Mouse (Mus musculus) embryonic facial prominence, embryonic 15.5 days (tissue): ENCODE data around the gene Brsk1. TPM values are rescaled to one million over a fixed set of nuclear protein-coding genes. Genes with fewer than 3 reads are reported as not detected.

Source experiments
- ATAC-seq: fragments of 200-750 bp; cut with Nextera tagmentation; 2 replicates; pipeline ENCODE4 v1.8.0; 2017; ENCODE audit warnings: low read depth, moderate TSS enrichment; ENCODE audit not compliant: insufficient number of reproducible peaks, low FRiP score, low TSS enrichment
- H3K27ac ChIP-seq: fragments of 300-500 bp; sonication (generic); replicated peaks from 2 replicates; pipeline ENCODE4 v1.5.1; 2015; ENCODE audit warnings: mild to moderate bottlenecking, inconsistent platforms
- H3K27me3 ChIP-seq: fragments of 300-500 bp; sonication (generic); 2 replicates; pipeline ENCODE4 v1.6.1; 2015; ENCODE audit warnings: inconsistent platforms
- H3K36me3 ChIP-seq: fragments of 300-500 bp; sonication (generic); 2 replicates; pipeline ENCODE4 v1.6.1; 2015; ENCODE audit warnings: mild to moderate bottlenecking, inconsistent platforms
- H3K4me1 ChIP-seq: fragments of 300-500 bp; sonication (generic); 2 replicates; pipeline ENCODE4 v1.6.1; 2015; ENCODE audit warnings: inconsistent platforms
- H3K4me2 ChIP-seq: fragments of 300-500 bp; sonication (generic); replicated peaks from 2 replicates; pipeline ENCODE4 v1.6.1; 2015; ENCODE audit warnings: mild to moderate bottlenecking, inconsistent platforms
- H3K4me3 ChIP-seq: fragments of 300-500 bp; sonication (generic); replicated peaks from 2 replicates; pipeline ENCODE4 v1.5.1; 2015; ENCODE audit warnings: mild to moderate bottlenecking, inconsistent platforms
- H3K9ac ChIP-seq: fragments of 300-500 bp; sonication (generic); 2 replicates; pipeline ENCODE4 v1.6.1; 2015; ENCODE audit warnings: inconsistent platforms
- H3K9me3 ChIP-seq: fragments of 300-500 bp; sonication (generic); replicated peaks from 2 replicates; pipeline ENCODE4 v1.6.1; 2016; ENCODE audit warnings: inconsistent platforms
- WGBS: fragments of 180-500 bp; shearing (Covaris S2); methylation state at CpG from one replicate; pipeline ENCODE4 v1.1.7; 2015; 5-methylcytosine and 5-hydroxymethylcytosine counted together
- polyA plus RNA-seq: library from polyadenylated mRNA; unstranded; fragments of >200 nt; fragmentation: Nextera tagmentation; extraction: Ambion mirVana; gene quantifications from 2 replicates; pipeline ENCODE4 v1.2.1, GENCODE M21; 2015

Gene Brsk1
- polyA plus RNA-seq, 1 experiment from 2014 or later: 2.1 TPM

GRCm38 (mm10) chr7:4702334-4702733 lies 11.9 kb downstream of the Brsk1 start:
- H3K9me3 ChIP-seq: no peaks in the 10 kb centered on the region
- no peaks in the 10 kb centered on the region for H3K27me3 ChIP-seq
- ATAC-seq: no peak
- peaks cover 3% of the 10 kb centered on the region; the same call in 1 of the 2 replicates for H3K4me1 ChIP-seq
- H3K4me2 ChIP-seq: no peak overlapping the region
- 47% methylated on average over 8 of the region's 8 CpGs for WGBS
- H3K36me3 ChIP-seq: peaks cover 74% of the 10 kb centered on the region
- no peak overlapping the region for H3K27ac ChIP-seq
- no peak overlapping the region for H3K4me3 ChIP-seq
- no peak overlapping the region for H3K9ac ChIP-seq

DNA sequence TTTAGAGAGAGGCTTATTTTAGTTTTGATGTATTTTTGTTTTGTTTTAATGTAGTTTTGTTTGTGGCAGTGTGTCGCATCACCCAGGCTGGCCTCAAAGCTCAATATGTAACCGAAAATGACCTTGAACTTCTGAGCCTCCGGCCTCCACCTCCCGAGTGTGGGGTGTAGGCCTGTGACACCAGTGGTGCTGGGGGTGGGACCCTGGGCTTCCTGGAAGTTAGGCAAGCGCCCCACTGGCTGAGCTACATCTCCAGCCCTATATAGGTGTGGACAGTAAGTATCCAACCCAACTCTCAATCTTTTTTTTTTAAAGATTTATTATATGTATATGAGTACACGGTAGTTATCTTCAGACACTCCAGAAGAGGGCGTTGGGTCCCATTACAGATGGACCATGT lies 12.8 kb downstream of the Brsk1 start:
- no peak for ATAC-seq
- Histone ChIP-seq H3K9ac (no peak overlapping the region), H3K4me1 (peaks cover 3% of the 10 kb centered on the region; the same call in 1 of the 2 replicates), H3K4me3 (no peak overlapping the region), H3K27me3 (no peaks in the 10 kb centered on the region), H3K4me2 (no peak overlapping the region), H3K9me3 (no peaks in the 10 kb centered on the region), H3K27ac (no peak overlapping the region), H3K36me3 (peaks cover 75% of the 10 kb centered on the region)
- 92% methylated on average over 7 of the region's 7 CpGs for WGBS

DNA sequence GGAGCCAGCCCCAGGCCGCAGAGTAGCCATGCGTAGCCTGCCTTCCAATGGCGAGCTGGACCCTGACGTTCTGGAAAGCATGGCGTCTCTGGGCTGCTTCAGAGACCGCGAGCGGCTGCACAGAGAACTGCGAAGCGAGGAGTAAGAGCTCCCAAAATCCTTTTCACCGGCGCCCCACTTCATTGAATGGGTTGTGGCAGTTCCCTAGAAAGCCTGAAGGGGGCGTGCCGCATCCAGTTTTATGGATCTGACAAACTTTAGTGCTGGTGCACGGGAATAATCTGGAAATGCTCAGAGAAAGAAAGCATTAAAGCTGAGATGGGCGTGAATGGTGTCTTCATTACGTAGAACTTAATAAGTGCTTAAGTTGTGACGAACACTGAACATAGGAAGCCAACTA lies 14.7 kb downstream of the Brsk1 start:
- Histone ChIP-seq H3K4me2 (no peak overlapping the region), H3K36me3 (peaks cover 74% of the 10 kb centered on the region), H3K27ac (no peak overlapping the region), H3K4me3 (no peak overlapping the region), H3K9me3 (no peaks in the 10 kb centered on the region), H3K27me3 (no peaks in the 10 kb centered on the region), H3K4me1 (peaks cover 3% of the 10 kb centered on the region; the same call in 1 of the 2 replicates), H3K9ac (no peak overlapping the region)
- 46% methylated on average over 18 of the region's 18 CpGs for WGBS
- no peak for ATAC-seq

- no peak overlapping the region for H3K9ac ChIP-seq
- ATAC-seq: no peak
- no peak overlapping the region for H3K4me3 ChIP-seq
- H3K36me3 ChIP-seq: peaks cover 80% of the 10 kb centered on the region
- H3K27ac ChIP-seq: no peak overlapping the region
- H3K27me3 ChIP-seq: no peaks in the 10 kb centered on the region
- no peaks in the 10 kb centered on the region for H3K9me3 ChIP-seq
- no peak overlapping the region for H3K4me2 ChIP-seq
- 88% methylated on average over 3 of the region's 3 CpGs for WGBS
- H3K4me1 ChIP-seq: no peaks in the 10 kb centered on the region
These were observed 22.2 kb downstream of the Brsk1 start for GRCm38 (mm10) chr7:4712594-4712993.

DNA sequence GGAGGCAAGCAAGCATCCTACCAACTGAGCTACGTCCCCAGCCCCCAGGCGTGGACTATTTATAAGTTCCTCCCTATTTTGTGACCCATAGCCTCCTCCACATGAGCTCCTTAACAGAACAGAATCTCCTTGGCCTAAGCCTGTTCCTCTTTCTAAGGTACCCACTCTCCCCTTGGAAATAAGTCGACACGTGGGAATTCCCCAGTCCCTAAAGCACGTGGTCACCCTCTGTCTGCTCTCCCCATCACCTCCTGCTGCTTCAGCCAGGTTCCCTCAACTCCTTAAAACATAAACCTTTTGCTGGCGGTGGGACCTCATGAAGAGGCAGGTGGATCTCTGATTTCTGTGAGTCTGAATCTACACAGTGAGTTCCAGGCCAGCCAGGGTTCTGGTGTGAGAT lies 26.6 kb downstream of the Brsk1 start:
- H3K27ac ChIP-seq: no peak overlapping the region
- H3K4me1 ChIP-seq: no peaks in the 10 kb centered on the region
- H3K4me3 ChIP-seq: no peak overlapping the region
- H3K9me3 ChIP-seq: no peaks in the 10 kb centered on the region
- no peaks in the 10 kb centered on the region for H3K27me3 ChIP-seq
- H3K9ac ChIP-seq: no peak overlapping the region
- H3K4me2 ChIP-seq: no peak overlapping the region
- peaks cover 41% of the 10 kb centered on the region for H3K36me3 ChIP-seq
- no peak for ATAC-seq
- 69% methylated on average over 6 of the region's 6 CpGs for WGBS

DNA sequence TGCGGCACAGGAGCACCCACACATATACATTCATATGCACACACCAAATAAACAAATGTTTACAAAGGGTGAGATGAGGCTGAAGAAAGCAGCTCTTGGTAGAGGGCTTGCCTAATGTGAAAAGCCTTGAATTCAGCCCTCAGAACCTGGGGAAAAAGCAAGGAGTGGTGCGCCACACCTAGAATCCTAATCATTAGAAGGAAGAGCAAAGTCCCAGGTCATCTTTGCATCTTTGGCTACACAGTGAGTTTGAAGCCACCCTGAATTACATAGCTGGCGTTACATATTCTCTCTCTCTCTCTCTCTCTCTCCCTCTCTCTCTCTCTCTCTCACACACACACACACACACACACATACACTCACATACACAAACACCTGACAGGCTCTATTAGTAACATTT lies 28.9 kb downstream of the Brsk1 start:
- H3K27ac ChIP-seq: no peak overlapping the region
- peaks cover 22% of the 10 kb centered on the region for H3K36me3 ChIP-seq
- no peaks in the 10 kb centered on the region for H3K9me3 ChIP-seq
- no peak overlapping the region for H3K4me3 ChIP-seq
- H3K9ac ChIP-seq: no peak overlapping the region
- no peak overlapping the region for H3K4me2 ChIP-seq
- H3K4me1 ChIP-seq: 0 out of 2 replicates have a peak, but pooled peaks cover 4% of the 10 kb centered on the region
- ATAC-seq: no peak
- no peaks in the 10 kb centered on the region for H3K27me3 ChIP-seq
- 86% methylated on average over 3 of the region's 3 CpGs for WGBS

DNA sequence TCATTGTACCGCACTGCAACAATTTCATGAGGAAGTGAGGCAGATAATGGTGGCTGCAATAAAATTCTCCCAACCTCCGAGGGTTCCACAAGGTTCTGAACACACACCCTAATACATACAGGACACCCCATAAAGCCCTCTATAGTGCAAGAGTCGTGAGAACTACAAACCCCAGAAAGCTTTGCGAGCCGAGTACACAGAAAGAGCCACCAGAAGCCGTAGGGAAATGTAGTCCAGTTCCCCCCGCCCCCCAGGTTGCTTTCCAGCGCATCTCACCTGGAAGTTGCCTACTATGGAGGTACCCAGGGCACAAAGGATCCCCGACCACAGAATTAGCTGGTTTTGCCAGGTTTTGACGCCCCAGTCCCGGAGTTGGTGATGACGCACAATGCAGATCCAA lies 33.1 kb downstream of the Brsk1 start:
- Histone ChIP-seq H3K9me3 (no peaks in the 10 kb centered on the region), H3K4me2 (peak overlapping the region; percentile 47), H3K36me3 (no peaks in the 10 kb centered on the region), H3K27ac (no peak overlapping the region), H3K27me3 (no peaks in the 10 kb centered on the region), H3K4me3 (peak overlapping the region; percentile 33), H3K9ac (no peak overlapping the region), H3K4me1 (0 out of 2 replicates have a peak, but pooled peaks cover 4% of the 10 kb centered on the region)
- WGBS: 37% methylated on average over 12 of the region's 12 CpGs
- no peak for ATAC-seq

- Histone ChIP-seq H3K4me1 (0 out of 2 replicates have a peak, but pooled peaks cover 4% of the 10 kb centered on the region), H3K4me2 (no peak overlapping the region), H3K9me3 (no peaks in the 10 kb centered on the region), H3K36me3 (no peaks in the 10 kb centered on the region), H3K27me3 (no peaks in the 10 kb centered on the region), H3K9ac (no peak overlapping the region), H3K4me3 (no peak overlapping the region), H3K27ac (no peak overlapping the region)
- 67% methylated on average over 3 of the region's 3 CpGs for WGBS
- no peak for ATAC-seq
These were observed 34.0 kb downstream of the Brsk1 start for GRCm38 (mm10) chr7:4724359-4724758.

DNA sequence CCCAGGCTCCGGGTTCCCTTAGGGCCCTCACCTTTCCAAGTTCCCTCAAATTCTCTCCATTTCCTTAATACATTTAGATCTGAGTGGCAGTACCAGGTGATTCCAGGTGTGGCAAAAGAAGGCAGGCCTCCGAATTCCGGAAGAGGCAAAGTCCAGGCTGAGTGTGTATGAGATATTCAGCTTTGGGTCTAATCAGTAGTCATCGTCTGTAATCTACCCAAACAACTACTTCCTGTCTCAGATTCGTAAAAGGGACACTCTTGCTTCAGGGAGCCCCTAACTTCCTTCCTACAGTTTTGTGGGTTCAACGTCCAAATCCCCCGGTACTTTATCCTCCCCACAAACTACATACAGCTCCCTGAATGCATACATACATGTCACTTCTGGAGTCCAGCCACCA lies 34.8 kb downstream of the Brsk1 start, which contains the start of gene Tmem150b:
Gene Tmem150b (minus strand): TSS at position 81 of the 400 bp plus-strand sequence.
- no peak for ATAC-seq
- Histone ChIP-seq H3K27ac (no peak within 1 kb of the TSS), H3K27me3 (no peaks in the 10 kb centered on the region), H3K36me3 (no peaks in the 10 kb centered on the region), H3K4me1 (0 out of 2 replicates have a peak, but pooled peaks cover 4% of the 10 kb centered on the region), H3K9me3 (no peaks in the 10 kb centered on the region), H3K4me2 (no peak within 1 kb of the TSS), H3K4me3 (no peak within 1 kb of the TSS), H3K9ac (no peak within 1 kb of the TSS)
- 75% methylated on average over 7 of the region's 7 CpGs for WGBS

DNA sequence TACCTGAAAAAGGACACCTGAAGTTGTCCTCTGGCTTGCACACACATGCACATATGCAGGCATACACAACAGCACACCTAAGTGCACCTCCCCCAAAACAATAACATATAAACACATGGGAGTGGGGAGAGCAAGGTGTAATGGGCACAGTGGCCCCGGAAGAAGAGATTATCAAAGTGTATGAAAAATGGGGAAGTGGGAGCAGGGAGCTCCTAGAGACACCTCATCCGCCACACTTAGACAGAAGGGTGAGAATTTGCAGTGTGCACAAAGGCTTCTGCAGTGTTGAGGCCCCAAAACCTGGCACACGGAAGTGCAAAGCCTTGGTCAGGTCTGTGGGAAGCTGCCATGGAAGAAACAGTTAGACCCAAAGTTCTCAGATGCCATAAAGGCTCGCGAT lies 40.7 kb downstream of the Brsk1 start:
- H3K9ac ChIP-seq: no peak overlapping the region
- no peaks in the 10 kb centered on the region for H3K4me1 ChIP-seq
- H3K27me3 ChIP-seq: no peaks in the 10 kb centered on the region
- ATAC-seq: no peak
- no peak overlapping the region for H3K4me2 ChIP-seq
- H3K36me3 ChIP-seq: no peaks in the 10 kb centered on the region
- H3K27ac ChIP-seq: no peak overlapping the region
- no peak overlapping the region for H3K4me3 ChIP-seq
- no peaks in the 10 kb centered on the region for H3K9me3 ChIP-seq
- 84% methylated on average over 5 of the region's 5 CpGs for WGBS

DNA sequence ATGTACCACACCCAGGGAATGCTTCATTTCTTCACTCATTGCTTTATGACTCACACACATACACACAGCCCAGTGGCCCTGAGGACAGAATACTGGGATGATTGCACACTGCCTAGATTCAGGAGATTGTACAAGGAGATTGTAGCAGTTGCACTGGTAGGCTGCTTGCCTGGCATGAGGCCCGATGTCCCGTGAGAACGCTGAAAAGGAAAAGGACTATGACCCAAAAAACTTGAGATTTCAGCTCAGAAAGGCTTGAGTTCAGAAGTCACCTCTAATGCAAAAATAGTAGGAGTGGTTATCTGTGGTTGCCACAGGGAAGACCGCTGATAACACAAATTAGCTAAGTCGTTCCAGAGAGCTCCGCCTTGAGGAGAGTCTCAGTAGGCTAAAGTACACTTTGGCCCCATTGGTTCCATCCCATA lies 42.6 kb downstream of the Brsk1 start:
- 62% methylated on average over 6 of the region's 6 CpGs for WGBS
- Histone ChIP-seq H3K27ac (no peak overlapping the region), H3K9me3 (no peaks in the 10 kb centered on the region), H3K27me3 (no peaks in the 10 kb centered on the region), H3K4me3 (no peak overlapping the region), H3K36me3 (no peaks in the 10 kb centered on the region), H3K4me2 (no peak overlapping the region), H3K9ac (no peak overlapping the region), H3K4me1 (no peaks in the 10 kb centered on the region)
- no peak for ATAC-seq

GRCm38 (mm10) chr7:4739041-4739543 lies 48.7 kb downstream of the Brsk1 start:
- Histone ChIP-seq H3K9ac (peak overlapping the region; percentile 26), H3K4me1 (peaks cover 31% of the 10 kb centered on the region), H3K4me3 (peak overlapping the region; percentile 81), H3K27ac (peak overlapping the region; percentile 88), H3K27me3 (no peaks in the 10 kb centered on the region), H3K36me3 (peaks cover 15% of the 10 kb centered on the region; the same call in 1 of the 2 replicates), H3K9me3 (no peaks in the 10 kb centered on the region), H3K4me2 (peak overlapping the region; percentile 58)
- 45% methylated on average over 10 of the region's 10 CpGs for WGBS
- ATAC-seq: no peak
